Mouse (Mus musculus) heart, postnatal 14 days (tissue): ENCODE results near the gene Nrip1. TPM values are rescaled to one million over a fixed set of nuclear protein-coding genes. Genes with fewer than 3 reads are reported as not detected.

Source experiments
- DNase-seq, 2 experiments: peaks; one replicate each; pipeline ENCODE4 v3.0.0; 2021 to 2022
- intact Hi-C: fragments of 180-260 bp; cut with DNase I; formaldehyde crosslinking; loops from one replicate; pipeline ENCODE4 v1.15.1; 2025
- total RNA-seq, 2 experiments: library from RNA; stranded (reverse); gene quantifications; 2 replicates each; pipeline ENCODE4 v1.2.3; 2021

Nrip1 gene
- total RNA-seq, 2 experiments from 2014 or later = 28.7 to 29.2 TPM

DNA sequence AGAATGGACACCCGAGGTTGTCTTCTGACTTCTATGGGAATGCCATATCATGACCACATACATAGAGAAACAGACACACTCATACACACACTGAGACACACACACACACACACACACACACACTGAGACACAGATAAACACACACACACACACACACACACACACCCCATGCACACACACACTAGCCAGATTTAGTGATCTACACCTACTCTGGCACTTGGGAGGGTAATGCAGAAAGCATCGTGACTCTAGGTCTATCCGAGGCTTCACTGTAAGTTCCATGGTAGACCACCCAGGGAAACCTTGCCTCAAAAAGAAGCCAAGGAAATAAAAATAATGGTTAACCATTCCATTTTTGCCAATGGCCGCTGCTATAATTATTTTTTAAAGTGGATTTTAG, 134.8 kb downstream of the Nrip1 start:
- no peak for DNase-seq
- intact Hi-C loops = no loop called here
